Mouse (Mus musculus): ENCODE results near the gene Cdhr2.

Gene Cdhr2

GRCm38 (mm10) chr13:54749864-54750411, 48.7 kb downstream of the Cdhr2 start, which contains the start of gene Gprin1:
Gprin1 (minus strand) TSS chr13:54749874.
- DNase-seq (ENCODE audit: low spot score): no peak

GRCm38 (mm10) chr13:54750699-54751098, 49.4 kb downstream of the Cdhr2 start:
- DNase-seq (ENCODE audit: low spot score): no peak

DNA sequence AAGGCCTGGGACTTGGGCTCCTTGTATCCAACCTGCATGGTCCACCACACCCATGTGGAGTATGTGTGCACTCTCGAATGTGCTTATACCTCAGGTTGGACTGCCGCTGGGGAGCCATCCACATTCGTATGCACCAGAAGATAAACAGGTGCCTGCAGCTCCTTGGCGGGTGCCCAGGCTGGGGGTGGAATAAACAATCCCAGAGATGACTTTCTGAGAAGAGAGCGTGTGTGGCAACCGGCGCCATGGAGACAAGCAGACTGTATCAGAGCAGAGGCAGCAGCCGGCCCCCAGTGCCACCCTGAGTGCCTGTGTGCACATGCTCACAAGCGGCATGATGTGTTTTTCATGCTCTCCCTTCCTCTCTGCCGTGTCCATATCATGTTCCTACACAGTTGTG, 51.4 kb downstream of the Cdhr2 start:
- no peak for DNase-seq (ENCODE audit: low spot score)

- no peak for DNase-seq (ENCODE audit: low spot score)
These were observed 52.5 kb downstream of the Cdhr2 start for GRCm38 (mm10) chr13:54753733-54754132.

GRCm38 (mm10) chr13:54754169-54755080, 53.2 kb downstream of the Cdhr2 start:
- DNase-seq (ENCODE audit: low spot score): no peak

GRCm38 (mm10) chr13:54755201-54755830, 54.1 kb downstream of the Cdhr2 start:
- no peak for DNase-seq (ENCODE audit: low spot score)

DNA sequence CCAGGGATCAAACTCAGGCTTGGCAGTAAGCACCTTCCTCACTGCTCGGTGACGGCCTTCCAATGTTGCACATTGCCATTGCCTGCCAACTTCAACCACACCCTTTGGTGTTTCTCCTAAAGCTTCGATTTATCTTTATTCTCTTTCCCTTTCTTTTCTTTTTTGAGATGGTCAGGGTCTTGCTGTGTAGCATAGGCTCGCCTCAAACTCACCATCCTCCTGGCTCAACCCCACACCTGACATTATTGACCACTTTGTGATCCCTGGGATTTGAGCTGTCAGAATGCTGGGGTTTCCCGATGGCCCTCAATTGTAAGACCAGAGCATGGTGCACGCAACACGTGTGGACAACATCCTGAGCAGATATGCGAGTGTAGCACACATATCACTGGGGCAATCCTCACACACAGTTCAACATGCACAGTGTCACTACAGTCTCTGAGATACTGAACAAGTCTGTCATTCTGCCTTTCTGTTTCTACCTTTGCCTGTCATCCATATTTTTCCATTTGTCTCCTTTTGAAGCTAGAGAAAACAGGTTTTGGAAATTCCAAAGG, 55.0 kb downstream of the Cdhr2 start:
- no peak for DNase-seq (ENCODE audit: low spot score)

GRCm38 (mm10) chr13:54757093-54757830, 56.0 kb downstream of the Cdhr2 start:
- DNase-seq (ENCODE audit: low spot score): no peak

- DNase-seq (ENCODE audit: low spot score): peak; percentile 37
These were observed 56.9 kb downstream of the Cdhr2 start for GRCm38 (mm10) chr13:54758045-54758755.

- no peak for DNase-seq (ENCODE audit: low spot score)
These were observed 57.7 kb downstream of the Cdhr2 start for GRCm38 (mm10) chr13:54758756-54759470.

DNA sequence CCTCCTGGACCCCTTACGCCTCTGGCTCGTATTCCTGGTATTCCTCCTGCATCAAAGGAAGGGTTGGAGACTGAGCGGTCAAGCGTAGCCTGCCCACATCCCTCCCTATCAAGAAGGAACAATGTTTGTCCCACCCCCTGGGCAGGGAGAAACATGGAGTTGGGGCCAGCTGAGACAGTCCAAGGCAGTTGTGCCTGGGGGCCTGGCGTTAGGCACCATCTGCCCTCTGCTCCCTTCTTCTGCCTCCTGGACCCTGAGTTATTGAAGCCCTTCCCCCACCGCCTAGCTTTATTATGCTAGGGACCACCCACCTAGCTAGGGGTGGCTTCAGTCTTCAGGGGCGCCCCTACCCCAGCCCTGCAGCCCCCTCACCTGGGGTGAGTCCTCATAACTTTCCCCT, 58.2 kb downstream of the Cdhr2 start:
- DNase-seq (ENCODE audit: low spot score): no peak

- no peak for DNase-seq (ENCODE audit: low spot score)
These were observed 59.0 kb downstream of the Cdhr2 start for GRCm38 (mm10) chr13:54760164-54760795.

DNA sequence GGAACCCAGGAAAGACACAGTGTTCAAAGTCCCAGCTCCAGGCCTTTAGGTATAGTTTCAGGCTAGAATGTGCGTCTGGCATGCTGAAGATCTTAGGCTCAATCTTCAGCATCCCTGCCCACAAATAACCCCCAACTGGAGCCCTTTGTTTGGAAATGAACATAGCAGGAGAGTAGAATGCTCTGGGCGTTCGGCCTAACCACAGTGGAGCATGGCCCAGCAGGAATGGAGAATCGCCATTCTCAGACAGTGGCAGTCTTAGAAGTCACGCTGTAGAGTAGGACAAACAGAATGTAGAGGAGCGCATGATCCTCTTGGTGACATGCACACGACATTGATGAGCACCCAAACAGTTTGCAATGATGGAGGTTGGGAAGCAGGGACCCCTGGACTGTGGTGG, 59.6 kb downstream of the Cdhr2 start:
- DNase-seq (ENCODE audit: low spot score): no peak

DNA sequence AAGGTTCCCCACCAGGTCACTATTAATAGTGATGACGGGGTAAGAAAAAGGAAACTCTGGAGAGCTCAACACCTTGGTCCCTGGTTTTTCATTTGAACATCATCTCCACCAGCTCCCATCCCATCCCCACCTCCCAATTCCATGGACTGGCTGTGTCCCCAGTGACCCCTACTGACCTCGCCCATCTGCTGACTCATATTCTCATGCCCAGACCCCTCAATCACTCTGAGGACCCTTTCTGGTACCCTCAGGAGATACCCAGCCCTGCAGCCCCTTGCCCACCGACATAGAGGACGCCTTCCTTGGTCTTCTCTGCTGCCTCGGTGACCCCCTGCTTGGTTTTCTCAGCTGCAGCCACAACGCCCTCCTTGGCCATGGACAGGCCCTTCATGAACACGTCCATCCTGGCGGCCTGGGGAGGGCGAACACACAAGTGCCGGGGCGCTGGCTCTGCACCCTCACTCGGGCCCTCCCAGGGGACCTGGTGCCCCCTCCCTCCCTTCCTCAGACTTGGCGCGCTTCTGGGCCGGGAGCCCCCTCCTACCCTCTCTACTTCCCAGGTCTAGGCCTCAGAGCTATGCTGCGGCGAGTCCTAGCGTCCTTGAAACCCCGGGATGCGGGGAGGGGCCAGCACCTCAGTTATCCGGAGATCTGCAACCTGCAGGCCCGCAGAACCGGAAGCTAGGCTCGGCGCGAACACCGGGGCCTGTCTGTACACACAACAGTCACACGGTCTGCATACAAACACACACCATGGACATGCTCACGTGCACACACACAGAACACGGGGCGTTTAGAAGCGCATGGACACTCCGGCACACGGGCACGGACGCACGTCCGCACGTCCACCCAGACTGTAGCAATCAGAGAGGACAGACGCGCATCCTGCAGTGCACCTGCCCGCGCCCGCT, 64.3 kb downstream of the Cdhr2 start:
- DNase-seq (ENCODE audit: low spot score): no peak

DNA sequence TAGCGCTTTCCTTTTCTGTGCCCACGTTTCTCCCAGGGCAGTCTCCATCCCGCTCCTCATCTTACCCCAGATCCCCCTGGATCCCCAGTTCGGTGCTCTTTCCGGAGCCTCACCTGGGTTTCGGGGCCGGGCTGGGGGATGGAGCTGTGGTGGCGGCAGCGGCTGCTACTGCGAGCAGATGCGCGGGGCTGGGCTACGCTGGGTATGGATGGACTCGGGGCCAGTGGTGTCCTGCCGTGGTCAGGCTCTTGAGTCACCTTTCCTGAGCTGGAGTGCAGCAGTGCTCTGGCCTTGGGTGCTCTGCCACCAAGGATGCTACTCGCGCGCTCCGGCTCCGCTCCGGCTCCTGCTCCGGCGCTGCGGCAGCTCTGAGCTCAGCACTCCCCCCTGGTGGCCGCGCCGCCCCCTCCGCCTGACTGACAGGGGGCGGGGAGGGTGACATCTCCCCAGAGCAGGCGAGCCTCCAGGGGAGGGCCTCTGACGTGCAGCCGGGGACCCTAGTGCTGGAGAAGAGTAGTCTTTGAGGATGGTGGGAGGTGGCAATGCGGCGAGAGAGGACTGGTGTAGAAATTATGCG, 65.0 kb downstream of the Cdhr2 start, which contains the start of gene Sncb:
TSS of gene Sncb (minus strand) at position 404 of the 577 bp plus-strand sequence.
- no peak for DNase-seq (ENCODE audit: low spot score)

GRCm38 (mm10) chr13:54767012-54767411, 65.8 kb downstream of the Cdhr2 start:
- DNase-seq (ENCODE audit: low spot score): no peak

- DNase-seq (ENCODE audit: low spot score): no peak
These were observed 79.3 kb downstream of the Cdhr2 start for GRCm38 (mm10) chr13:54780592-54780991.

- no peak for DNase-seq (ENCODE audit: low spot score)
These were observed 79.8 kb downstream of the Cdhr2 start for GRCm38 (mm10) chr13:54781086-54781485.

GRCm38 (mm10) chr13:54783235-54783634, 82.0 kb downstream of the Cdhr2 start:
- no peak for DNase-seq (ENCODE audit: low spot score)

Measured in urinary bladder, postnatal 10 days (tissue).